Mouse (Mus musculus) forebrain, embryonic 12.5 days (tissue): ENCODE measurements at regions not wholly inside any gene's neighbourhood (a gene's known extent, or its start where the extent isn't known, plus 50 kb on each side); places are given as distances from the start of the nearest gene placed in this dataset.
"Not testable (repeated sequence)": the region's sequence is repeated elsewhere in the genome, so short reads cannot be mapped to it uniquely, and the experiment has no call there.

Source experiments
- ATAC-seq: fragments of 200-750 bp; cut with Nextera tagmentation; 2 replicates; pipeline ENCODE4 v1.8.0; 2017; ENCODE audit warnings: moderate TSS enrichment; ENCODE audit not compliant: low FRiP score
- H3K27ac ChIP-seq: fragments of 300-500 bp; sonication (generic); 2 replicates; pipeline ENCODE4 v1.5.1; 2016; ENCODE audit warnings: mild to moderate bottlenecking
- H3K27me3 ChIP-seq: fragments of 300-500 bp; sonication (generic); 2 replicates; pipeline ENCODE4 v1.6.1; 2016; ENCODE audit warnings: mild to moderate bottlenecking
- H3K36me3 ChIP-seq: fragments of 300-500 bp; sonication (generic); replicated peaks from 2 replicates; pipeline ENCODE4 v1.6.1; 2016; ENCODE audit warnings: mild to moderate bottlenecking
- H3K4me1 ChIP-seq: fragments of 300-500 bp; sonication (generic); 2 replicates; pipeline ENCODE4 v1.6.1; 2016
- H3K4me2 ChIP-seq: fragments of 300-500 bp; sonication (generic); 2 replicates; pipeline ENCODE4 v1.6.1; 2016; ENCODE audit warnings: mild to moderate bottlenecking, moderate library complexity
- H3K4me3 ChIP-seq: fragments of 300-500 bp; sonication (generic); replicated peaks from 2 replicates; pipeline ENCODE4 v1.5.1; 2016; ENCODE audit warnings: mild to moderate bottlenecking
- H3K9ac ChIP-seq: fragments of 300-500 bp; sonication (generic); 2 replicates; pipeline ENCODE4 v1.6.1; 2016; ENCODE audit warnings: mild to moderate bottlenecking
- H3K9me3 ChIP-seq: fragments of 300-500 bp; sonication (generic); 2 replicates; pipeline ENCODE4 v1.6.1; 2016
- WGBS: fragments of 180-500 bp; shearing (Covaris S2); methylation state at CpG from one replicate; pipeline ENCODE4 v1.1.7; 2016; 5-methylcytosine and 5-hydroxymethylcytosine counted together

- Histone ChIP-seq H3K9ac (no peak overlapping the region), H3K4me2 (no peak overlapping the region), H3K27ac (no peak overlapping the region), H3K36me3 (no peaks in the 10 kb centered on the region), H3K9me3 (no peaks in the 10 kb centered on the region), H3K27me3 (no peaks in the 10 kb centered on the region), H3K4me1 (peaks cover 4% of the 10 kb centered on the region), H3K4me3 (no peak overlapping the region)
- no peak for ATAC-seq
These were observed 256.4 kb downstream of the Sema3d start for GRCm38 (mm10) chr5:12639549-12639948.

- ATAC-seq = no peak
- Histone ChIP-seq H3K4me3 (no peak overlapping the region), H3K9ac (no peak overlapping the region), H3K9me3 (no peaks in the 10 kb centered on the region), H3K36me3 (no peaks in the 10 kb centered on the region), H3K4me1 (no peaks in the 10 kb centered on the region), H3K4me2 (no peak overlapping the region), H3K27me3 (no peaks in the 10 kb centered on the region), H3K27ac (no peak overlapping the region)
- WGBS = 69% methylated on average over 2 of the region's 2 CpGs
These were observed 263.1 kb downstream of the Sema3d start for GRCm38 (mm10) chr5:12646269-12646668.

GRCm38 (mm10) chr5:12673666-12674065, 290.5 kb downstream of the Sema3d start:
- ATAC-seq = no peak
- Histone ChIP-seq H3K36me3 (no peaks in the 10 kb centered on the region), H3K27me3 (no peaks in the 10 kb centered on the region), H3K9me3 (no peaks in the 10 kb centered on the region), H3K27ac (no peak overlapping the region), H3K4me2 (no peak overlapping the region), H3K9ac (no peak overlapping the region), H3K4me3 (no peak overlapping the region), H3K4me1 (no peaks in the 10 kb centered on the region)
- WGBS = 94% methylated on average over 2 of the region's 2 CpGs

GRCm38 (mm10) chr5:12674134-12674533, 290.9 kb downstream of the Sema3d start:
- no peak for ATAC-seq
- Histone ChIP-seq H3K27ac (no peak overlapping the region), H3K4me2 (no peak overlapping the region), H3K4me3 (no peak overlapping the region), H3K27me3 (no peaks in the 10 kb centered on the region), H3K4me1 (no peaks in the 10 kb centered on the region), H3K9ac (no peak overlapping the region), H3K36me3 (no peaks in the 10 kb centered on the region), H3K9me3 (no peaks in the 10 kb centered on the region)
- 94% methylated on average over 4 of the region's 4 CpGs for WGBS

GRCm38 (mm10) chr5:12676712-12677111, 293.5 kb downstream of the Sema3d start:
- no peak for ATAC-seq
- no peak overlapping the region for H3K4me2 ChIP-seq
- no peaks in the 10 kb centered on the region for H3K36me3 ChIP-seq
- H3K4me1 ChIP-seq = no peaks in the 10 kb centered on the region
- no peak overlapping the region for H3K27ac ChIP-seq
- no peak overlapping the region for H3K9ac ChIP-seq
- H3K9me3 ChIP-seq = no peaks in the 10 kb centered on the region
- 65% methylated on average over 3 of the region's 3 CpGs for WGBS
- no peaks in the 10 kb centered on the region for H3K27me3 ChIP-seq
- no peak overlapping the region for H3K4me3 ChIP-seq

DNA sequence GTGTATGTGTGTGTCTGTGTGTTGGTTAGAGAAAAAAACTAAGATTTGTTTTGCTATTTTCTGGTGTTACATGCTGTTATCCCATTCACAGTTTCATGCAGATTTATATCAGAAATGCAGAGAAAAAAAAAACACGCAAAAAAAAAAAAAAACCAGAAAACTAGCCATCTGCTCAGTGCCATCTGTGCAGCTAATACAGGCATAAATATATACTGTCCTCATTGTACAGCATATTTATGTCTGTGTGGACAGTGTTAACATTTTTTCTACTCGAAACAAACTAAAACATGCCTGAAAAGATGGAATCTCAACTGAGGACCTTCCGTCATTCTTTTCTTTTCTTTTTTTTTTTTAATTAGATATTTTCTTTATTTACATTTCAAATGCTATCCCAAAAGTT, 331.7 kb downstream of the Sema3d start:
- no peaks in the 10 kb centered on the region for H3K27me3 ChIP-seq
- no peak overlapping the region for H3K4me2 ChIP-seq
- WGBS = 80% methylated on average over 3 of the region's 3 CpGs
- H3K36me3 ChIP-seq = no peaks in the 10 kb centered on the region
- H3K9ac ChIP-seq = no peak overlapping the region
- no peaks in the 10 kb centered on the region for H3K4me1 ChIP-seq
- no peak overlapping the region for H3K27ac ChIP-seq
- H3K9me3 ChIP-seq = peaks cover 8% of the 10 kb centered on the region
- no peak overlapping the region for H3K4me3 ChIP-seq
- ATAC-seq = no peak

GRCm38 (mm10) chr5:12751514-12751913, 368.3 kb downstream of the Sema3d start:
- Histone ChIP-seq H3K4me3 (no peak overlapping the region), H3K27ac (no peak overlapping the region), H3K9me3 (no peaks in the 10 kb centered on the region), H3K4me1 (no peaks in the 10 kb centered on the region), H3K27me3 (no peaks in the 10 kb centered on the region), H3K36me3 (no peaks in the 10 kb centered on the region), H3K9ac (no peak overlapping the region), H3K4me2 (no peak overlapping the region)
- ATAC-seq = no peak
- 52% methylated on average over 5 of the region's 5 CpGs for WGBS

GRCm38 (mm10) chr5:12759634-12760033, 365.6 kb upstream of the Sema3a start:
- no peak for ATAC-seq
- H3K9ac ChIP-seq = no peak overlapping the region
- no peaks in the 10 kb centered on the region for H3K27me3 ChIP-seq
- no peaks in the 10 kb centered on the region for H3K36me3 ChIP-seq
- H3K9me3 ChIP-seq = no peaks in the 10 kb centered on the region
- H3K4me2 ChIP-seq = no peak overlapping the region
- H3K27ac ChIP-seq = no peak overlapping the region
- H3K4me1 ChIP-seq = no peaks in the 10 kb centered on the region
- H3K4me3 ChIP-seq = no peak overlapping the region

DNA sequence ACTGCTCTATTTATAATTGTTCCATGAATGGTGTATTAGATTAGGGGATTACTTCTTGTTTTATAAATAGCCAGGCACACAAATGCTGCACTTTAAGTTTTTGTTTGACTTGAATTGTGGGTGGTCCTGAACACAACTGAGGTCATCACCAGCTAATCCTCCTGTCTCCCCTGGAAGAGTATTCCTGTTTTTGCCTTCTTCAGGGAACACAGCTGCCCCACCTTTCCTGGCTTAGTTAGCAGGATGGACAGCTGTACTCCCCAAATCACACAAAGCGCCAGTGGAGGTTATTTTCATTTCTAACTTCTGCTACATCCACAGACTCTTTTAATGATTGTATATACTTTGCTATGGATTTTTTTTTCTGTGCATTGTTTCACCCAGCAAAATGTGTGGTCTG, 357.8 kb upstream of the Sema3a start:
- ATAC-seq = no peak
- Histone ChIP-seq H3K4me3 (no peak overlapping the region), H3K9me3 (no peaks in the 10 kb centered on the region), H3K27ac (no peak overlapping the region), H3K4me2 (no peak overlapping the region), H3K9ac (no peak overlapping the region), H3K36me3 (no peaks in the 10 kb centered on the region), H3K27me3 (no peaks in the 10 kb centered on the region), H3K4me1 (no peaks in the 10 kb centered on the region)
- 61% methylated on average over 1 of the region's 1 CpGs for WGBS

DNA sequence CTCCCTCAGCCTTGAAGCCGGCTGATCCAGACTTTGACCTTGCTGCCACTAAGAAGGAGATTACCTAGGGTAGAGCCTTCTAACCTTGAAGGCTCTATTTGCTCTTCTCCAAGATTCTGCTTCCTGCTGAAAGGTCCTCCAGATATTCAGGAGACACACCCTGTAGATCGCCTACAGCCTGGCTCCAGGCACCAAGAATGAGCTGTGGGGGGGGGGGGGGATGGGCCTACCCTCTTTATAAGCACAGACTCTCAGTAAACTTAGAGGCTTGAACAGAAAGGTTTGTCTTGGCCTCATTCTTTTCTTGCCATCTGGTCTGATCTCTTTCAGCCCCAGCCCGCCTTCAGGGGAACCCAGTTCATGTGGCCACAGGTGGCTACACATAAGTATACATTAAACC, 342.5 kb upstream of the Sema3a start:
- H3K27me3 ChIP-seq = no peaks in the 10 kb centered on the region
- no peaks in the 10 kb centered on the region for H3K4me1 ChIP-seq
- H3K27ac ChIP-seq = no peak overlapping the region
- WGBS = 83% methylated on average over 3 of the region's 3 CpGs
- no peaks in the 10 kb centered on the region for H3K36me3 ChIP-seq
- no peaks in the 10 kb centered on the region for H3K9me3 ChIP-seq
- H3K9ac ChIP-seq = no peak overlapping the region
- no peak overlapping the region for H3K4me3 ChIP-seq
- no peak overlapping the region for H3K4me2 ChIP-seq
- ATAC-seq = no peak

DNA sequence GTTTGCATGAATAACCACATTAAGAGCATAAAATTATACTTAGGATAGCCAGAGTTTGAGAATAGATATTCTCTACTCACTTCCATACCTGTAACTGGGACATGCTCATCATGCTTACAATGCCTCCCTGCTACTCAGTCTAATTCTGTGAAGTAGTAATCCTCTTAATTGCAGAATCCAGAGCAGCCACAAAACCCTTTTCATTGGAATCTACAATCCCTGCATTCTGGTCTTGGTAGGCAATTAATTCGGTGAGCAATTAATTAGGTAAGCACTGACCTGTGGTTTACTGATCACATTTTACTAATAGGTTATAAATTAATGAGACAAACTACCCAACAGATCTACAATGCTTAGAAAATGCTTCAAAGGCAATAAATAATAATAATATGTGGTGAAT, 316.5 kb upstream of the Sema3a start:
- no peak overlapping the region for H3K27ac ChIP-seq
- no peaks in the 10 kb centered on the region for H3K36me3 ChIP-seq
- H3K9me3 ChIP-seq = no peaks in the 10 kb centered on the region
- peak; percentile 65; the same call in 1 of the 2 replicates for ATAC-seq
- no peak overlapping the region for H3K4me3 ChIP-seq
- no peak overlapping the region for H3K4me2 ChIP-seq
- WGBS = 38% methylated on average over 1 of the region's 1 CpGs
- H3K9ac ChIP-seq = no peak overlapping the region
- H3K27me3 ChIP-seq = no peaks in the 10 kb centered on the region
- no peaks in the 10 kb centered on the region for H3K4me1 ChIP-seq

GRCm38 (mm10) chr5:12809884-12810283, 315.3 kb upstream of the Sema3a start:
- Histone ChIP-seq H3K4me2 (no peak overlapping the region), H3K27me3 (no peaks in the 10 kb centered on the region), H3K4me1 (no peaks in the 10 kb centered on the region), H3K36me3 (no peaks in the 10 kb centered on the region), H3K9me3 (no peaks in the 10 kb centered on the region), H3K4me3 (no peak overlapping the region), H3K9ac (no peak overlapping the region), H3K27ac (no peak overlapping the region)
- 80% methylated on average over 2 of the region's 2 CpGs for WGBS
- no peak for ATAC-seq

DNA sequence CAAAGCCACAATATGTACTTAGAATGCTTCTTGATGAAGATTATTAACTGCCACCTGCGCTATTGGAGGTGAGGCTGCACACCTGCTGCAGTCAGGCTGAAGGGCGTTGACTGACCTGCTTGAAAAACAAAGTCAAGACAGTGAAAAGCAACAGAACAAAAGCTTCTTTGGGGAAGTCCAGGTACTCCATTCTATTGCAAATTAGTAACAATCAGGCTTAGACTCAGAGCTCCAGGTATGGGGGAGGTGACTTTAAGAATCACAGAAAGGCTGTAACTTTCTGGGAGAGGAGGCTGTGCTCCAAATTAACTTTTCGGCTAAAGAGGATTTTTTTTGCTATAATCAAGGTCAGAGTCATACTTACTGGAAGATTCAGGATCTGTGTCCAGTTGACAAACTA, 278.0 kb upstream of the Sema3a start:
- WGBS = 83% methylated on average over 3 of the region's 3 CpGs
- not testable (repeated sequence) for H3K27me3 ChIP-seq

GRCm38 (mm10) chr5:12856869-12857268, 268.3 kb upstream of the Sema3a start:
- Histone ChIP-seq H3K36me3 (no peaks in the 10 kb centered on the region), H3K4me2 (no peak overlapping the region), H3K27me3 (no peaks in the 10 kb centered on the region), H3K4me1 (no peaks in the 10 kb centered on the region), H3K9ac (no peak overlapping the region), H3K9me3 (no peaks in the 10 kb centered on the region), H3K27ac (no peak overlapping the region), H3K4me3 (no peak overlapping the region)
- WGBS = 84% methylated on average over 2 of the region's 2 CpGs
- no peak for ATAC-seq

More for the DNA sequence above, 278.0 kb upstream of the Sema3a start:
- not testable (repeated sequence) for H3K4me3 ChIP-seq, H3K27ac ChIP-seq, H3K9ac ChIP-seq, ATAC-seq, H3K4me1 ChIP-seq, H3K36me3 ChIP-seq, H3K4me2 ChIP-seq, H3K9me3 ChIP-seq
